Mouse (Mus musculus) mouse trophoblast stem cell (cell line): Measurements from ENCODE around the gene Aatk.

Experiments used
- in situ Hi-C, 2 experiments: fragments of 300-500 bp; cut with MseI, MboI; formaldehyde crosslinking; loops; 2 replicates in 1 of 2; 3 replicates in 1 of 2; pipeline ENCODE4 v1.15.1; 2025

Gene Aatk

DNA sequence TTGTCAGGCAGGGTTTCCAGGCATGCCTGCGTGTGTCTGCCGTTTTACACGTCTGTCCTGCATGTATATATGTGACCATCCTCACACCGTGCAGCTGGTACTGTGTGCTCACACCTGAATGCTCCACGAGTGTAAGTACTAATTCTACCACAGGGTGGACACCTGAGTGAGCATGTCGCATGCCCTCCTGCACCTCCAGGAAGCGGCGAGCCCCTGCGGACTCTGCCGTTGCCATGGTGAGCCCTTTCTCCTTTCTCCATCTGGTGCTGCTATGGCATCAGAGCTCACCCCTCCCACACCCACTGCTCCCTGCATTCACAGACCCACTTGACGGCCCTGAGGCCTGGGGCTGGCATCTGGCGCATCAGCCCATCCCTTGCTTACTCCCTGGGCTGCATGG is 24.1 kb downstream of the Aatk start:
- in situ Hi-C loops, result no loop called here

DNA sequence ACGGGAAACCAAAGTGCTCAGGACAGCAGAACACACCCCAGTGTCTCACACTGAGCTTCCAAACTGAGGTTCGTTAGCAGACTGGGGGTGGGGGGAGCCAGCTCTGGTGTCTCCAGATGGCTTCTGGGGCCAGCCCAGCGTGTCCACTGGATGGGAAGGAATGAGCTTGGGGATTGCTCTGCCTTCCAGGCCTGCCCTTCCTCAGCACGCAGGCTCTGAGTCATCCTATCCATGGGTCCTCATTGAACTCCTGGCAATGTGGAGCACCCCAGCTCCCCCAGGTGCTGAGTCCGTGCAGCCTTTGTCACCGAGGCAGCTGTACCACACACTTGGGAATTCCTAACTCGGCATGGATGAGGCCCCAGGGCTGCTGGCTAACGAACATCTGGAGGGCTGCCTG is 24.8 kb downstream of the Aatk start:
- in situ Hi-C loops, result no loop called here

DNA sequence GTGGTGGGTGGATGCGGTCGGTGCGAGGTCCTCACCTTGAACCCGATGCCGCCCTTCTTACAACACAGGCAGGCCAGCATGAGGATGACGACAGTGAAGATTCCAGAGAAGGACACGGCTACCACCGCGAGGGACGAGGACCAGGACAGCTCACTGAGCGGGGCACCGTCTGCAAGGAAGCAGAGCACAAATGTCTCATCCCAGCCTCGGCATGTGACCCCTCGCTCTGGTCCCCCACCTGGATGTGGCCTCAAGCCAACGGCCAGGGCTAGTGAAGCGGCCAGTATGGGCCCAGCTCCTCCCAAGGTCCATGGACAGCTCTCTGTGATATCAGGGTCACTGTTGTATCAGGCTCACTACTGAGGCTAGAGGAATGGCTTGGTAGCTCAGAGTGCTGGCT is 25.6 kb downstream of the Aatk start:
- in situ Hi-C loops, result no loop called here

DNA sequence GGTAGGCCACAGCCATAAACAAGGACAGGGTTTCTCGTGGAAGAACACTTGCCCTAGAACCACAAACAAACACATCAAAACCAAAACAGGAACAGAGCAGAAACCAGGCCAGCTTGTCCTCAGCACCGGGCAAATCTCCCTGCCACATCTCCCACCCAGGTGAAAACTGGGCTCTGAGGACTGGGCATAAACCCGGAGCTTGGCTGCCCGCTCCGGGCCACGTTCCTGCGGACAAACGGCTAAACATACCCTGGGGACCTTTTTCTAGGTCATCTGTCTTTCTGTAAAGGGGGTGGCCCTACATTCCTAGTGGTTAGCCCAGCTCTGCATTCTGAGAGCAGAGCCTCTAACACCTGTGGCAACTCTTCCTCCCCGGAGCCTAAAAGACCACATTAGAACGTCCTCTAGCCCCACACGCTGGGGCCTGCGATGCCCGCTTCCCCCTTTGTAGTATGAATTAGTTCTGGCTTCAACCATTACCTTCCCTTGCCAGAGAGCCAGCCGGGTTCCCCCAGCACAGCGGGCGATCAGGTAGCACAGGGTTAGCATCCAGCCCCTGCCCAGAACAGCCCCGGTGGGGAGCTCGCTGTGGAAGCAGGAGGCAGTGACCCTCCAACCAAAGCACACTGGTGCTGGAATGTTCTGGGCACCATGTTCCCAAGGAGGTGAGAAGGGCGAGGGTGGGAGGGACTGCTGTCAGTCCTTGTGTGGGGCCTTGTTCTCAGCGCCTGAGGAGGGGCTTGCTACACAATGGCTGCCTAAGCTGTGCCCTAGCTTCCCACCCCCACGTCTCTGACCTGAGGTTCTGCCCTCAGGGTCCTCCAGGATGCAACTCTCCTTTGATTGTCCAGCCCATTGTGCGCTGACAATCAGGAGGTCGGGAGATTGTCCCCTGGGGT is 27.2 kb downstream of the Aatk start:
- in situ Hi-C loops, result no loop called here

DNA sequence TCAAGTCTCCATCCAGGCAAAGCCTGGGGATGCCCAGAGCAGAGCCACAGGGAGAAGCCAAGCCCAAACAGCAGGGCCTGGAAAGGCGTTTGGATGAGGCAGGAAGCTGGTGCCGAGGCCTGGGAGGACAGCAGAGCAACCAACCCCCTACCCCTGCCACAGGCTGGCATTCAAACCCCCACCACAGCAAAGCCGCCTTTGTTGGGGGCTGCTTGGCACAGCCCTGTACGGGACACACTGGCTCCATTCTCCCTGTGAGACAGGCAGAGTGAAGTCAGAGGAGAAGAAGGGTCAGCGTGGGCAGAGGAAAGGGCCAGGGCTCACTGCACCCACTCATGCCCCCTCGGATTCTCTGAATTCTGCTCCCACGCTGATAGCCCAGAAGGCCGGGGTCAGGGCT is 30.0 kb downstream of the Aatk start:
- in situ Hi-C loops, result no loop called here

DNA sequence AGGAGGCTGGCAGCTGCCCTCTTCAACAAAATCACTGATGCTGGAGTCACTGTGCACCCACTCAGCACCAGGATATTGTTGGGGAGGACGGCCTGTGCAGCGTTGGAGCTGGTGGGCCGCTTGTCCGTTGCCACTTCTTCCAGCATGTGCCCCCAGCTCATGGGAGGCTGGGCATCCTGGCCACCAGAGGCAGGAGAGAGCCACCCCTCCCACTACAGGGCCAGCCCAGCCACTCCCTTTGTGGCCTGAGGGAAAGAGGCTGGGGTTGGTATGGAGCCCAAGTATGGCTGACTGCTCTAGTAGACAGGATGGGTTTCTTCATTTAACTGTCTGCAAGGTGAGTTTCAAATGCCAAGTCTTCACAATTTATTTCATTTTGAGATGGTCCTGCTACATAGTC is 32.2 kb downstream of the Aatk start:
- in situ Hi-C loops, result no loop called here

DNA sequence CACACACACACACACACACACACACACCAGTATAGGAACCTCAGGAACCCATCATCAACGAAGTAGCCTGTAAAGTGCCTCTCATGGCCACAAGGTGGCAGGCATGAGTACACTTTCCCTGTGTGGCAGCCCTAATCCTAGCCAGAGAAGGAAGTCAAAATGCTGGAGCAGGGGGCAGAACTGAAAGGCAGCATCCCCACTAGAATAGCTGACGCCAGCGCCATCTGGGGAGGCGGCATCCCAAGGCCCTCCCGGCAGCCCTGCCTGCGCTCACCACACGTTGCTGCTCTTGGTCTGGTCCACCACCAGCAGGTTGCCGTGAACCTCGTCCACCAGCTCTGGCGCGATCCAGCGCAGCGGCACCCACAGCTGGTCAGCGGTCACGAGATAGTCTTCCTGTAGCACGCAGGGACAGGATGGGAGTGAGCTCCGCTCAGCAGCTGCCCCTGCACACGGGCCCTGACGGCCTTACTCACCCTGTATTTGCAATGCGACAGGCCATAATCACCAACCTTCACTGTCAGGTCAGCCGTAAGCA is 33.7 kb downstream of the Aatk start:
- in situ Hi-C loops, result no loop called here

DNA sequence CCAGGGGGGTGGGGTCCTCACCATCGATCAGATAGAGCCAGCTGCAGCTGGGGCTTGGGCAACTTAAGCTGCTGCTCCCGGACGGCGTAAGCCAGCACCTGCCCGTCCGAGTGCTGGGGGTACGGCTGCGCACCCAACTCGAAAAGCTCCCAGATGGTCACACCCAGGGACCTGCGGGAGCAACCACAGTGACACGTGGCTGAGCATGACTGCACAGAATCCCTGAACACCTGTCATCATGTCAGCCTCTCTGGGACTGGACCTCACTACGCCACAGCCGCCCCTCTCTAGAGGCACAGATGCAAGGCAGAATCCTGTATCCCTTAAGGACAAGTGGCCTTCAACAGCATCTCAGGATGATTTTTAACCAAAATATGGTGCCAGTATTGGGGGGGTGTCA is 34.3 kb downstream of the Aatk start:
- in situ Hi-C loops, result no loop called here

DNA sequence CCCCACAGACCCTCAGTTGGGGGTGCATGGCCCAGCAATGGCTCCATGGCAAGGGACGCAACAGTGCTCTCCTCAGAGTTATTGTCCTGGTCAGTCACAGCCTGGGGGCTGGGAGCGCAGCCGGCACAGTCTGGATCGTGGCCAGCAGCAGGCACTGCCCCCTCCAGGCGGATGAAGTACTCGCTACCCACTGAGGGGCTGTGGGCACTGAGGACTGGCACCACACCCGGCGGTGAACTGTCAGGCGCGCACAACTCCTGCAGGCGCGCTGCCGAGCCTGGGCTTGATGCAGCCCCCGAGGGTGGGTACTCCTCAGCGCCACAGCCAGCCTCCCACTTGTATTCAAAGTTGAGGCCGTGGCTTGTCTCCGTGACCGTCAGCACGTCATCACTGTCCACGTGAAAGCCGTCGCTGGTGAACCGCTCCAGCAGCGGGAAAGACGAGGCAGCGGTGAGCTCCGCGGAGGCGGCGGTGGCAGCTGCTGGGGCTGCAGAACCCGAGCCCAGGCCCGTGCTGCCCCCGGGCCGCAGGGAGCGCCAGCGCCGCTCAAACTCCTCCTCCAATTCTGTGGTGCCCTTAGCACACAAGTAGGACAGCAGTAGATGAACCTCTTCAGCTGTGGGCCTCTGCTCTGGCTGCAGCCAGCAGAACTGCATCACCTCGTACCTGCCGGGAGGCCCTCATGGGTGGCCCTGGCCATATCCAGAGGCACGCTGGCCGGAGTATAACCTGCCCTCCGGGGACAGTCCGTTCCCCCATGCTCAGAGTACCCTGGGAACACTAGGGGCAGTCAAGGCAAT is 35.0 kb downstream of the Aatk start:
- in situ Hi-C loops, result no loop called here

DNA sequence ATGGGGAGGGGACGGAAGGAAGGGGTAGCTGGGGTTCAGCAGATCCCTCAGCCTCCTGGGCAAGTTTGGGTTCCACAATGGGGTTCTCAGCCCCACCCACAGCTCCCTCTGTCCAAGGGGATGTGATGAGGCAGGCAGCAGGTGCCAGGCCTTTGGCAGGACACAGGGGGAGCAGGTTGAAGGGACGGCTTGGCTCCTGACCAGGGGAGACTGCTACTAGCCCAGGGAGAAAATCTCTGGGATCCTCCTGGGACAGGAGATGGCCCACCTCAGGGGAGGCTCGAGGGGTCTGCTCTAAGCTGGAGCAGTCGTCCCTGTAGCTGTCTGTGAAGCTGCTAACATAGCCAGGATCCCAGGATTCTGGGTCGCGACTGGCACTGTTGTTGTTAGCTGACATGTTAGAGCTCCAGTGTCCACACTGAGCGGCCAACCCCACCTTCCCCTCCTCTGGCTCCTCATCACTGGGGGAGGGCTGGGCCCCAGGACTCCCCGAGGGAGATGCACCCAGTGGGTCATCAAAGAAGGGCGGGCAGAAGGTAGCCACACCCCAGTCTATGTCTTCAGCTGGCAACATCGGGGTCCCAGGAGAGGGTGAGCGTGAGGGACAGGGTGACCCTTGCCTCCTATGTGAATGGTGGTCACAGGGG is 35.7 kb downstream of the Aatk start:
- in situ Hi-C loops, result no loop called here

DNA sequence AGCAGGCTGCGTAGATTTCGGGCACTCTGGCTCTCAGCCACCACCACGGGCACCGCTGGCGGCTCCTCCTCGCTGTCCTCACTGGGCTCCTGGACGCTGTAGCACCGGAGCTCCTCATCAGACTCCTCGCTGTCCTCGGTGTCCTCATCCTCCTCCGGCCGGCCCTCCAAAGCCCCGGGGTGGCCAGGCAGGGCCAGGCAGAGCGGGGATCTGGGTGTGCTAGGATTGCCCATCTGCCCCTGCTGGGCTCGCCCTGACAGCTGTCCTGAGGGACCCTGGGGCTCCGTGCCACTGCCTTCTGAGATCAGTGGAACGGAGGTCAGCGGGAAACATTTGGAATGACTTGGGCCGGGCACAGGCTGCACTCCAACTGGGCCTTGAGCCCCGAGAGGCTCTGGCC is 37.0 kb downstream of the Aatk start:
- in situ Hi-C loops, result no loop called here

DNA sequence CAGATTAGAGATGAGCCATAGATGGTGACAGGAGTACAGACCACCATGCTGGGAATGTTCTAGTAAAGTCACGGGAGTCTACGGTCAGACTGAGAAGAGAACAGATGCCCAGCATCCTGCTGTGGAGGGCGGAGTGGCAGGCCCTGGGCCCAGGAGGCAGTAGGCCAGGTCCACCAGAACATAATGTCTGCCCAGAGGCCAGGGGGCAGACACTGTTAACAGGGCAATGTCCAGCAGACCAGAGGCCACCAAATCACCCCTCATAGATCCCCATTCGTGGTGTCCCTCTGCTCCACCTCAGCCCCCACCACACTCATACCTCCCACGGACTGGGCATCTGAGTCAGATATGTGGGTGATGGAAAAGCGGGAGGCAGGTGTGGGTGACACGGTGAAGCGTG is 38.0 kb downstream of the Aatk start:
- in situ Hi-C loops, result no loop called here

DNA sequence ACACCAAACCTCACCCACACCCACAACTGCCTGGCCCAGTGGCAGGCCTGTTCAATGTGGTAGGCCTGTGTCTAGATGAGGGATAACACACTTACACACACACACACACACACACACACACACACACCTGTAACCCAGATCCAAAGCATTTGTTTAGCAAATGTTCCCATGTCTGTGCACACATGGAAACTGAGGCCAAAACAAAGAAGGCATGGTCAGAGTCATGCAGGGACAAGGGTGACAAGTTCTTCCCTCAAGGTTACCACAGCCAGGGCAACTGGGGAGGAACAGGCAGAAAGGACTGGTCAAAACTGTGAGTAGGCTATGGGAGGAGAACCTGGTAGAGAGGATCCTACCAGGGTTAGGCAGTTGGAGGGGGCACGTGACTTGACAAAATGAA is 38.5 kb downstream of the Aatk start:
- in situ Hi-C loops, result no loop called here

DNA sequence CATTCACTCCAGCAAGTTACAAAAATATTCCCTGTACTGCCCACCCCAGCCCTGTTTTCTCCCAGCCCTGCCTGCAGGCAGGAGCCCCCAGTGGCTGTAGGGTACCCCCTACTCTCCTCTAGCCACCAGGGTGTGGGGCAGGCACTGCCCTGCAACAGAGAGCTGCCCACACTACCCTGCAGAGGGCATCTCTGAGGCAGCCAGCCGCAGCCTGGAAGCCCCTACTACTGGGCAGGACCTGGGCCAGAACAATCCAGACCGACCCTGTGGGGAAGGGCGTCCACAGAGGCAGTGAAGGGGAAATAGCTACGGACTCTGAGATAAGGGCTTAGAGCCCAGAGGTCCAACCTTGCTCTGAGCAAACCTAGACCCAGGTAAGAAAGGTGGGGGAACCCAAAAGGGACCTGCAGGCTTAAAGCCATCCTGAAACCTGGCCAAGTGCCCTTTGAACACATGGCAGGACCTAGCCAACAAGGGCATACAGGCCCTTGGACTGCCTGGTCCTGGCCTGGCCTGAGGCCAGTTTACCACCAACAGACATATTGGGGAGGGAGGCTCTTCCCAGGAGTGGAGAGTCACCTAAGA is 39.4 kb downstream of the Aatk start:
- in situ Hi-C loops, result no loop called here

DNA sequence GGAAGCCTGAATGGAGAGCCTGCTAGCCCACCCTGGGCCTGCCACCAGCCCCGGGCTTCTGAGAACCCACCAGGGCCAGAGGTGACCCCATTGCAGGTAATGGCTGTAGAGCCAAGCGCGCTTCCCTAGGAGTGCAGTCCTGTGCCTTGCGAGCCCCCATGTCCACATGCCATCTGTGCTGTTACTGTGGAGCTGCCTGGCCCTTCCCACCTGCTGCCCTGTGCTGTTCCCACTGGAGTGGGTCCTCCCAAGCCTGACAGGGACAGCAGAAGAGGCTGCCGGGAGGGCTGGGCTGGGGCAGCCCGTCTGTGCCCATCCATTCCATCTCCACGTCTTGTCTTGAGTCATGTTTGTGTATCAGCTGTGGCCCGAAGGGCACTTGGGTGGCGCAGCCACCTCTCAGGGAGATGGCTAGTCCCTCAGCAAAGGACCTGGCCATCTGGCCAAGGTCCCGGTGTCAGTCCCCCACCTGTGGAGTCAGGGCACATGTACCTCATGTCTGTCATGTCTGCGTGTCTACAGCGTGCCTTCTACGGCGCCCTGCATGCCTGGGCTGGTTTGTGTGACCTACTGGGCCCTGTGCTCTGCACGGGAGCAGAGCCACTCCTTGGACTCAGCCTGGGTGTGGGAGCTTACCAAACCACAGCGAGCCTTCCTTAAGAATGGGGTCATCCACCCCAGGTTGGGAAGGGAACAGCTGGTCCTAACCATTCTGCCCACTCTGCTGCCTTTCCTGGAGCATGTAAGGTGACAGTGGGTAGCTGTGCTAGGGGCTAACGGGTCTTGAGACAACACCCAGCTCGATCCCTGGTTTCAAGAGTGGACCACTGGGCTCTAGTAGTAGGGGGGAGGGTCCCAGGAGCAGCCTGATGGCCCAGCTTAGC is 41.3 kb downstream of the Aatk start:
- in situ Hi-C loops, result no loop called here

DNA sequence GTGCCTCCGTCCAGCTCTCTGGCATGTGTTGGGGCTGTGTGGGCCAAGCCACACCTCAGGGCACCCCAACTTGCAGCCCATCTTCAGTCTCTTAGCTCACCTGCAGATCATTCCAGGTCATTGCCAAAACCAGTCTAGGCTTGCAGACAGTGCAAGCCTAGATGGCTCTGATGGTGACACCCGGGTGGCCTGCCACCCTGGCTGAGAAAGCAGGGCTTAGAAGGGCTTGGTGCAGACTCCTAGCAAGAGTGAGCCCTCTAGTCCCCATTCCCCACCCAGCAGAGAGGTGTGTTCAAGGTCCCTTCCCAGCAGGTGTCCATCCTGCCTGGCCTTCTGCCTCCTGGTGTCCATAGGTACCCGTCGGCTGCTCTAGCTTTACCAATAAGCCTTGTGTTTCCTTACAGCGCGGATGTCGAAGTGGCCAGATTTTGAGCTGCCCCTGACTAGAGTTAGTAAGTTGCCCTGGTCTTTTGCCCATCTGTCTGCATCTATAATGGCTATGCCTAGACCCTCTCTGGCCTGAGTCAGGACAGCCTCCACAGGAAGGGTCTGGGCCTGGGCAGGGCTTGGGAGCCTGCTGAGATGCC is 44.2 kb downstream of the Aatk start:
- in situ Hi-C loops, result no loop called here

DNA sequence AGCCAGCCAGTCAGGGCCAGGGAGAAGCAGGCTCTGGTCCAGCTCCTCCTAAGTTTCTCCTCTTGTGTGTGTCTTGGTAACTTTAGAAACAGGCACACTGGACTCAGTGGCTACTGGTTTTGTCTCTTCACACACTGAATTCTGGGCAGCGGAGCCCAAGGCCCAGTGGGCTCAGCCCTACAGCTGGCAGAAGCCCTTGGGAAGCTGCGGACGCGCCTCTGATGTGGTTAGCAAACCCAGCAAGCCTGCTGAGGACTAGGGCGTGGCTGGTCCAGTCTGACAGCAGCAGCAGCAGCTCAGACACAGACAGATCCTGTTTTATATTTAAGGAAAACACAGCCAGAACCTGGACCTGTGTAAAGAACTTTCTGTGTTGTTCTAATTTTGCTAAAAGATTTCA is 44.9 kb downstream of the Aatk start:
- in situ Hi-C loops, result no loop called here

DNA sequence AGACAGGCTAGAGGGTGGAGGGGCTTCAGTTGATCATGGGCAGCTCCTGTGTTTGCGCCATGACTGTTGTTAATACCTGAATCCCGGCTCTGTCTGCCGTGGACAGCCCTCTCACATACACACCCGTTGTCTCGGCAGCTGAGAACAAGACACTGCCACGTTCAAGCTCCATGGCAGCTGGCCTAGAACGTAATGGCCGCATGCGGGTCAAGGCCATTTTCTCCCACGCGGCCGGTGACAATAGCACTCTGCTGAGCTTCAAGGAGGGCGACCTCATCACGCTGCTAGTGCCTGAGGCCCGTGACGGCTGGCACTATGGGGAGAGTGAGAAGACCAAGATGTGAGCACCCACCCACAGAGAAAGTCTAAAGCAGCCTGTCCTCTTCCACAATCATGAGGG is 49.6 kb downstream of the Aatk start:
- in situ Hi-C loops, result no loop called here

DNA sequence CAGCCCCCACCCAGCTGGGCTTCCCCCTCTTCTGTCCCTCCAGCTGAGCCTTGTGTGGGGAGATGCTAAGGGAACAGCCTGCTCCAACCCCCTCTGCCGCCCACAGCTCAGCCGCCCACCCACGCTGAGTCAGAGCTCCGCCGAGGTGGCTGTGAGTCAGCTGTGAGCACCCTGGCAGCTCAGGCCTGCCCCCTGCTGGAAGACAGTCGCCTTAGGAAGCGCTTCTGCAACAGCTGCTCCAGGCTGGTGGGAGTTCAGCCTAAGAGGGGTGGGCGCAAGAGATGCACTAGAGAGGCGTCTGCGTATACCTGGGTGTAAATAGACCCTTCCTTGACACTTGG is 55.7 kb downstream of the Aatk start:
- in situ Hi-C loops, result no loop called here

DNA sequence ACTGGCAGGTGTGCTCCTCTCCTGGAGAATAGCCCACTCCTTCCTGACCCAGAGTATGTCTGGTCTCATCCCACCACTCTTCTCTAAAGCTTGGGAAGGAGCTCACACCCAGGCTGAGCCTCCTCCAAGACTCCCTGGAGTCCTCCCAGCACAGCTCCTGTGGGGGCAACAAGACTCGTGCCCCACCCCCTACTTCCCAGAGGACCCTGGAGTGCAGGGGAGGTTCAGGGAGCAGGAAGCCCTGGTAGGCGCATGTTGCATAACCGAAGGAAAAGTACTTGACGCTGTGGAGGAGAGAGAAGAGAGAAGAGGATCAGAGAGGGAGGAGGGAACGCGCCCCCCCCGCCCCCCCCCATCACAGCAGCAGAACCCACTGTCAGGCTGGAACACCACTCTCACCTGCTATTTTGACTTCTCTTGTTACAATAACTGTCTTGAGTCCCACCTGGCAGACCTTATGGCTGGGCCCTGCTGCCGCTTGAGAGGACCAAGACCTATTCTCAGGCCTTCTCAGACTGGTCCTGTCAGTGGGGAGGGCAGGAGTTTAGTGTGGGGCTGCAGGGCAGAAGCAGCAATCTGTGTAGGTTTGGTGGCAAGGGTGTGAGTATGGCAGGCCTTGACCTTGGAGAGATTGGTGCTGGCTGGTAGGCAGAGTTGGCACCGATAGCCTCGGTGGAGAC is 56.2 kb downstream of the Aatk start:
- in situ Hi-C loops, result no loop called here
